Mouse (Mus musculus) liver, adult 2 months (tissue): Measurements from ENCODE around the gene Hoxa7.

Source experiments
- CTCF ChIP-seq: fragments of 200-500 bp; IDR thresholded peaks from 2 replicates; pipeline ENCODE4 v1.5.1; 2011; ENCODE audit warnings: low read depth, low read length, control low read depth
- POLR2A ChIP-seq: fragments of 200-500 bp; IDR thresholded peaks from 2 replicates; pipeline ENCODE4 v1.6.1; 2011; ENCODE audit warnings: low read length, control low read depth; ENCODE audit not compliant: insufficient read depth; ENCODE audit errors: extremely low read depth

DNA sequence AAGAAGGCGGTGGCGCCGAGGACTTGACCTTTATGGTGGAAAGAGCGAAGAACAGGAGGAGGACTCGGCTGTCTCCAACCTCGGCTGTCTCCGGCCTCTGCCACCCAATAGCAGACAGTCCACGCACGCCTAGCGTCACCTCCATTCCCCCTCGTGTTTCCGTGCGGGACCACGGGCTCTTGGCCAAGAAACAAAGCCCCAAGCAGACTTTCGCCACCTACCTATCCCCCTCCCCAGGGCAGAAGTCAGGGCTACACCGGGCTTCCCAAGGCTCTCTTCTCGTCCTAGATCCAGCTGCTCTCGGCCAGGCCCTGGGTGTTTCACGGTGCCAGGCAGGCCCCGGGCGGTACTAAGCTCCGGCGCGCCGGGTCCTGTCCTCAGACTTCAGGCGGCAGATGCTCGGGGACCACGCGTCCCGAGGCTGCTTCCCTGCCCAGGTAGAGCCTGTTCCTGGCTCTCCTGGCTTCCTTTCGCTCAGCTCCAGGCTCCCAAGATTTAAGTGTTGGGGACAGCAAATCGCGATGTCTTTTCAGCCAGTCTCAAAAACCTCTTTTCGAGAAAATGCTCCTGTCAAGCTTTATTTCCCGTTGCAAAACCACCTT lies 31.2 kb upstream of the Hoxa7 start:
- TF ChIP-seq CTCF (no peak), POLR2A (no peak)
